In the genomic region with DNA sequence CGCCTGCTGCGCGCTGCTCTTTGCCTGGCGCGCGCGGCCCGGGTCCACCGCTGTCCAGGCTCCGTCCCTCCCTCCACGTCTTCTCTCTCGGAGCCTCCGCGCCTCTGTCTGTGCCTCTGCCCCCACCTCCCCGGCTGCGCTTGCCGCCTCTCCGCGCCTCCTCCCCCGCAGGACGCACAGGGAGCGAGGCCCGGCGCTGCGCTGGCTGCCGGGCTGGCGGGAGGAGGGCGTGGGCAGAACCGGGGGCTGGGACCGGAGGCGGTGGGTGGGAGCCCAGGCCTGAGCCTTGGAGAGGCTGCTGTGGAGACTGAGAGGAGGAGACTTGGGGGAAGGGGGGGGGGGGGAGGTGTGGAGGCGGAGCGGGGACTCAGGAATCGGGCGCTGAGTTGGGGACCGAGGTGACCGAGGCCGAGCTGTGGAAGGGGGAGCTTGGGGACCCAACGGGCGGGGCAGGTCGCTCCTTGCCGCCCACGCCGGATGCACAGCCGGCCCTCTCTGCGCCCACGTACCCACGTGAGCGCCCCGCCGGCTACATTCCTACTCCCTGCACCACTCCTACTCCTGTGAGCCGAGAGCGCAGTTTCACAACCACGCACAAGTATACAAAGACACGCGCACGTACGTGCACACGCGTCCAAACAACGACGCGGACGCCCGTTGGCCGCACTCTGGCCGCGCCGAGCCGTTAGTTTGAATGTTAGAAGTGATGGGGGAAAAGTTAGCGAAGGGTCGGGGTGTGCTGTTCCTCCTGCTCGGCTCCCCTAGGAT, we compare ENCODE assay signal across 8 mouse cellular contexts. TPM values are rescaled to one million over a fixed set of nuclear protein-coding genes. Genes with fewer than 3 reads are reported as not detected.
DNase-seq lines count a peak whose midpoint lies in the region; ATAC-seq lines count a peak whose summit lies in the region.

A gene (plus strand): TSS at position 401 of the 768 bp plus-strand sequence.

- peak; percentile 99 for DNase-seq in Muller cell, postnatal 12 days (ENCODE audit: inconsistent ontology term)
- DNase-seq in cerebellum, adult 9-11 months: peak; percentile 92
- peak; percentile 73 for DNase-seq in frontal cortex, postnatal 10 days (ENCODE audit: low spot score in 2 of 2)
- DNase-seq in hindbrain, embryonic 11.5 days (ENCODE audit: low spot score): peak; percentile 75
- DNase-seq in layer of hippocampus, postnatal 14 days (ENCODE audit: low spot score in 2 of 2): peak; percentile 59 to 69
- DNase-seq in lung, postnatal 25 days (ENCODE audit: low spot score): peak; percentile 91
- peak; percentile 92 for DNase-seq in ovary, postnatal 36 days (ENCODE audit: low spot score)
- peak; percentile 73 for DNase-seq in thymus, postnatal 25 days

- H3K9me3 ChIP-seq in hindbrain, embryonic 11.5 days (ENCODE audit: control insufficient read depth, low read length): no peaks in the 10 kb centered on the region

- H3K27ac ChIP-seq in hindbrain, embryonic 11.5 days (ENCODE audit: low read depth, low read length): peak within 1 kb of the TSS; percentile 71

- H3K4me2 ChIP-seq in hindbrain, embryonic 11.5 days (replicated peaks; ENCODE audit: low read depth, low read length): peak within 1 kb of the TSS; percentile 96

- peaks cover 12% of the 10 kb centered on the region for H3K4me1 ChIP-seq in hindbrain, embryonic 11.5 days (replicated peaks; ENCODE audit: control insufficient read depth, insufficient read depth, low read length)

- H3K4me3 ChIP-seq in hindbrain, embryonic 11.5 days (ENCODE audit: low read depth, low read length): peak within 1 kb of the TSS; percentile 60

- H3K36me3 ChIP-seq in hindbrain, embryonic 11.5 days (ENCODE audit: control insufficient read depth, insufficient read depth, low read length): no peaks in the 10 kb centered on the region

- under 1% methylated on average over 56 of the region's 73 CpGs for WGBS in hindbrain, embryonic 11.5 days

- peaks cover 64% of the 10 kb centered on the region for H3K27me3 ChIP-seq in hindbrain, embryonic 11.5 days (ENCODE audit: control insufficient read depth, insufficient read depth, low read length)

- peak within 1 kb of the TSS; percentile 52 for H3K9ac ChIP-seq in hindbrain, embryonic 11.5 days (ENCODE audit: low read depth, low read length)

- peak; percentile 50 for ATAC-seq in hindbrain, embryonic 11.5 days (ENCODE audit: low FRiP score)

RNA-seq across cellular contexts. Expression of the gene that starts here (rescaled TPM):
- polyA plus RNA-seq in hindbrain, embryonic 11.5 days (2014; fragmentation: Nextera tagmentation; extraction: Ambion mirVana): 8.6 and 9.3 TPM in 2 replicates
- 1 to 10 TPM; 3.5 to 5.7 TPM for total RNA-seq in layer of hippocampus, postnatal 14 days (2021)

Comparison
In these comparisons a context has a peak if more than half of its experiments do, and no peak if none do; other contexts are left out.
1. Peak in every context shown above with its lines: DNase-seq, ATAC-seq, H3K4me3 ChIP-seq and H3K27ac ChIP-seq.